Mouse (Mus musculus): ENCODE data around the gene Id2. TPM values are rescaled to one million over a fixed set of nuclear protein-coding genes. Genes with fewer than 3 reads are reported as not detected.

Id2 gene
- polyA plus RNA-seq, 1 experiment, result 50.5 TPM

GRCm38 (mm10) chr12:25109971-25110681, 13.2 kb upstream of the Id2 start:
- H3K27ac ChIP-seq (ENCODE audit: insufficient read depth, low read depth, low read length), result no peak overlapping the region
- no peak overlapping the region for H3K4me3 ChIP-seq (ENCODE audit: insufficient read depth, low read length)
- TF ChIP-seq CTCF (IDR thresholded peaks at IDR 0.05; ENCODE audit: low read depth, low read length) (no peak), POLR2A (IDR thresholded peaks at IDR 0.05; ENCODE audit: borderline replicate concordance, low read depth, low read length) (no peak)
- H3K4me1 ChIP-seq (ENCODE audit: control insufficient read depth, insufficient read depth, low read length), result peaks cover 1% of the 10 kb centered on the region; the same call in 1 of the 2 replicates

GRCm38 (mm10) chr12:25108865-25109264, 11.9 kb upstream of the Id2 start:
- TF ChIP-seq POLR2A (IDR thresholded peaks at IDR 0.05; ENCODE audit: borderline replicate concordance, low read depth, low read length), result no peak
- no peak for TF ChIP-seq CTCF (IDR thresholded peaks at IDR 0.05; ENCODE audit: low read depth, low read length)
- Histone ChIP-seq H3K4me3 (ENCODE audit: insufficient read depth, low read length) (no peak overlapping the region), H3K4me1 (ENCODE audit: control insufficient read depth, insufficient read depth, low read length) (peaks cover 7% of the 10 kb centered on the region; the same call in 1 of the 2 replicates), H3K27ac (ENCODE audit: insufficient read depth, low read depth, low read length) (no peak overlapping the region)

GRCm38 (mm10) chr12:25104541-25104940, 7.6 kb upstream of the Id2 start:
- H3K4me3 ChIP-seq (ENCODE audit: insufficient read depth, low read length), result no peak overlapping the region
- H3K4me1 ChIP-seq (ENCODE audit: control insufficient read depth, insufficient read depth, low read length), result peaks cover 10% of the 10 kb centered on the region
- TF ChIP-seq CTCF (IDR thresholded peaks at IDR 0.05; ENCODE audit: low read depth, low read length) (no peak), POLR2A (IDR thresholded peaks at IDR 0.05; ENCODE audit: borderline replicate concordance, low read depth, low read length) (no peak)
- H3K27ac ChIP-seq (ENCODE audit: insufficient read depth, low read depth, low read length), result no peak overlapping the region

- H3K4me3 ChIP-seq (ENCODE audit: insufficient read depth, low read length), result no peak overlapping the region
- TF ChIP-seq CTCF (IDR thresholded peaks at IDR 0.05; ENCODE audit: low read depth, low read length) (no peak), POLR2A (IDR thresholded peaks at IDR 0.05; ENCODE audit: borderline replicate concordance, low read depth, low read length) (no peak)
Measured at GRCm38 (mm10) chr12:25103911-25104310, 7.0 kb upstream of the Id2 start.

GRCm38 (mm10) chr12:25101389-25101788, 4.4 kb upstream of the Id2 start:
- Histone ChIP-seq H3K4me1 (ENCODE audit: control insufficient read depth, insufficient read depth, low read length) (peaks cover 21% of the 10 kb centered on the region), H3K27ac (ENCODE audit: insufficient read depth, low read depth, low read length) (no peak overlapping the region), H3K4me3 (ENCODE audit: insufficient read depth, low read length) (no peak overlapping the region)
- TF ChIP-seq POLR2A (IDR thresholded peaks at IDR 0.05; ENCODE audit: borderline replicate concordance, low read depth, low read length), result no peak
- TF ChIP-seq CTCF (IDR thresholded peaks at IDR 0.05; ENCODE audit: low read depth, low read length), result no peak

More at GRCm38 (mm10) chr12:25103911-25104310, 7.0 kb upstream of the Id2 start:
- H3K27ac ChIP-seq (ENCODE audit: insufficient read depth, low read depth, low read length), result no peak overlapping the region
- peaks cover 10% of the 10 kb centered on the region for H3K4me1 ChIP-seq (ENCODE audit: control insufficient read depth, insufficient read depth, low read length)

GRCm38 (mm10) chr12:25100411-25101217, 3.7 kb upstream of the Id2 start:
- Histone ChIP-seq H3K4me3 (ENCODE audit: insufficient read depth, low read length) (peak overlapping the region; percentile 70), H3K4me1 (ENCODE audit: control insufficient read depth, insufficient read depth, low read length) (peaks cover 21% of the 10 kb centered on the region), H3K27ac (ENCODE audit: insufficient read depth, low read depth, low read length) (0 out of 2 replicates have a peak overlapping the region, but pooled peaks have one; percentile 6)
- TF ChIP-seq POLR2A (IDR thresholded peaks at IDR 0.05; ENCODE audit: borderline replicate concordance, low read depth, low read length), result no peak
- TF ChIP-seq CTCF (IDR thresholded peaks at IDR 0.05; ENCODE audit: low read depth, low read length), result no peak; the same call in 1 of the 2 replicates

GRCm38 (mm10) chr12:25099563-25100408, 2.8 kb upstream of the Id2 start:
- TF ChIP-seq POLR2A (IDR thresholded peaks at IDR 0.05; ENCODE audit: borderline replicate concordance, low read depth, low read length) (no peak), CTCF (IDR thresholded peaks at IDR 0.05; ENCODE audit: low read depth, low read length) (no peak)
- peak overlapping the region; percentile 70 for H3K4me3 ChIP-seq (ENCODE audit: insufficient read depth, low read length)
- no peak overlapping the region for H3K27ac ChIP-seq (ENCODE audit: insufficient read depth, low read depth, low read length)
- H3K4me1 ChIP-seq (ENCODE audit: control insufficient read depth, insufficient read depth, low read length), result peaks cover 18% of the 10 kb centered on the region

GRCm38 (mm10) chr12:25099313-25099562, 2.3 kb upstream of the Id2 start:
- no peak overlapping the region for H3K27ac ChIP-seq (ENCODE audit: insufficient read depth, low read depth, low read length)
- TF ChIP-seq POLR2A (IDR thresholded peaks at IDR 0.05; ENCODE audit: borderline replicate concordance, low read depth, low read length) (no peak), CTCF (IDR thresholded peaks at IDR 0.05; ENCODE audit: low read depth, low read length) (0 out of 2 replicates have a peak, but pooled peaks have one; percentile 6)
- peak overlapping the region; percentile 70 for H3K4me3 ChIP-seq (ENCODE audit: insufficient read depth, low read length)
- peaks cover 15% of the 10 kb centered on the region for H3K4me1 ChIP-seq (ENCODE audit: control insufficient read depth, insufficient read depth, low read length)

GRCm38 (mm10) chr12:25098561-25099312, 1.8 kb upstream of the Id2 start:
- Histone ChIP-seq H3K4me1 (ENCODE audit: control insufficient read depth, insufficient read depth, low read length) (peaks cover 14% of the 10 kb centered on the region), H3K27ac (ENCODE audit: insufficient read depth, low read depth, low read length) (peak overlapping the region; percentile 53), H3K4me3 (ENCODE audit: insufficient read depth, low read length) (peak overlapping the region; percentile 70)
- TF ChIP-seq CTCF (IDR thresholded peaks at IDR 0.05; ENCODE audit: low read depth, low read length) (no peak), POLR2A (IDR thresholded peaks at IDR 0.05; ENCODE audit: borderline replicate concordance, low read depth, low read length) (no peak)
